Mouse (Mus musculus) spleen, adult 2 months (tissue): ENCODE data around the gene Idh1.

Experiments
- CTCF ChIP-seq: fragments of 200-500 bp; IDR thresholded peaks from 2 replicates; pipeline ENCODE4 v1.5.1; 2011; ENCODE audit warnings: mild to moderate bottlenecking, inconsistent platforms; ENCODE audit not compliant: insufficient read depth, insufficient read length, insufficient replicate concordance; ENCODE audit errors: extremely low read depth
- POLR2A ChIP-seq: fragments of 200-500 bp; IDR thresholded peaks from 2 replicates; pipeline ENCODE4 v1.6.1; 2011; ENCODE audit warnings: low read depth, low read length, inconsistent platforms

GRCm38 (mm10) chr1:65113536-65114172 lies 72.6 kb downstream of the Idh1 start:
- TF ChIP-seq POLR2A (no peak), CTCF (no peak)
